8 mouse cellular contexts compared by ENCODE assay signal in the genomic region with DNA sequence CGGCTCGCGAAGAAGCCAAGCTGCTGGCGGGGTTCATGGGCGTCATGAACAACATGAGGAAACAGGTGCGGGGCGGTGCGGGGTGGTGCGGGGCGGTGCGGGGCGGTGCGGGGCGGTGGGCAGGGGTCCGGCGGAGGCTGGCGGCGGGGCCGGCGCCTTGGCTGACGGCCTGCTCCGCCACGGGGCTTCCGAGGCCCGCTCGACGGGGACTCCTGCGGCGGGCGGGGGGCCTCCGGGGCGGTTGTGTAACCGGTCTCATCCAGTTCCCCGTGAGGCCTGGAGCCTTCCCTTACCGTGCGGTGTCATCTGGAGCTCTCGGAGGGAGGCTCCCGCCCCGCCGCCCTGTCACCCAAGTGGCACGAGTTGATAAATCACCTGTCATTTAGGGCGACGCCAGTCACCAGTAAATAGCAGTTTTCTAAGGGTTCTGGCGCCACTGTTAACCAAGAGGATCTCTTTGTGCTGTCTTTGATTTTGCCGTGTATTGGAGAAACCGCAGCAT. TPM values are rescaled to one million over a fixed set of nuclear protein-coding genes. Genes with fewer than 3 reads are reported as not detected.
DNase-seq lines count a peak whose midpoint lies in the region; ATAC-seq and TF ChIP-seq lines count a peak whose summit lies in the region.

No protein-coding gene starts in this region.

- H3K4me2 ChIP-seq in intestine, postnatal 0 days (replicated peaks; ENCODE audit: low read depth), result peak overlapping the region; percentile 92

- no peaks in the 10 kb centered on the region for H3K4me1 ChIP-seq in intestine, postnatal 0 days (replicated peaks; ENCODE audit: control insufficient read depth, insufficient read depth, low read length)
- H3K4me1 ChIP-seq in midbrain, embryonic 10.5 days, result peaks cover 20% of the 10 kb centered on the region

- H3K4me3 ChIP-seq in intestine, postnatal 0 days (ENCODE audit: low read depth, low read length), result peak overlapping the region; percentile 72
- H3K4me3 ChIP-seq in midbrain, embryonic 10.5 days, result peak overlapping the region; percentile 78

- no peak for TF ChIP-seq CTCF in intestine, postnatal 0 days (IDR thresholded peaks at IDR 0.05; ENCODE audit: low read depth)

- peak overlapping the region; percentile 74 for H3K27ac ChIP-seq in intestine, postnatal 0 days (ENCODE audit: low read depth, low read length)
- peak overlapping the region; percentile 97 for H3K27ac ChIP-seq in midbrain, embryonic 10.5 days (replicated peaks)

- peak; percentile 30 for DNase-seq in adrenal gland, adult 8-10 months
- peak; percentile 83 for DNase-seq in embryo, embryonic 10.5 days (ENCODE audit: low spot score)
- DNase-seq in gastrocnemius, postnatal 36 days, result peak; percentile 52 to 60
- peak; percentile 69 for DNase-seq in left cerebral cortex, postnatal 4 days
- peak; percentile 75 for DNase-seq in midbrain, embryonic 10.5 days (ENCODE audit: low spot score)
- peak; percentile 72 for DNase-seq in right cerebral cortex, postnatal 4 days
- peak; percentile 68 for DNase-seq in yolk sac, embryonic 10.5 days (ENCODE audit: low spot score)

- ATAC-seq in intestine, postnatal 0 days, result peak; percentile 81

- under 1% methylated on average over 46 of the region's 46 CpGs for WGBS in intestine, postnatal 0 days
- under 1% methylated on average over 45 of the region's 46 CpGs for WGBS in midbrain, embryonic 10.5 days

- H3K27me3 ChIP-seq in intestine, postnatal 0 days (replicated peaks; ENCODE audit: control insufficient read depth, insufficient read depth, low read length), result no peaks in the 10 kb centered on the region
- no peaks in the 10 kb centered on the region for H3K27me3 ChIP-seq in midbrain, embryonic 10.5 days (ENCODE audit: low read depth, poor library complexity, severe bottlenecking)

- H3K9me3 ChIP-seq in intestine, postnatal 0 days (ENCODE audit: control insufficient read depth), result no peaks in the 10 kb centered on the region
- no peaks in the 10 kb centered on the region for H3K9me3 ChIP-seq in midbrain, embryonic 10.5 days (replicated peaks)

- peak overlapping the region; percentile 68 for H3K9ac ChIP-seq in intestine, postnatal 0 days (ENCODE audit: low read depth, low read length)

- intact Hi-C loops in gastrocnemius, postnatal 36 days (cut with DNase I), result loop anchor here (2.0 kb wide), 1 partner anchor 64 kb away; the partner anchor contains the start of gene Nupl2
- intact Hi-C loops in left cerebral cortex, postnatal 4 days (cut with DNase I), result no loop called here

- H3K36me3 ChIP-seq in intestine, postnatal 0 days (ENCODE audit: control insufficient read depth, insufficient read depth), result no peaks in the 10 kb centered on the region
- no peaks in the 10 kb centered on the region for H3K36me3 ChIP-seq in midbrain, embryonic 10.5 days

RNA-seq across cellular contexts. Expression of gene Klhl7, which starts 0.5 kb away (rescaled TPM):
- total RNA-seq in adrenal gland, adult 8-10 months (2022), result 10 to 100 TPM; 37.0 to 41.8 (median 39.4) TPM
- 10 to 100 TPM; 28.8 to 35.7 TPM for total RNA-seq in gastrocnemius, postnatal 36 days (2021)
- 14.8 and 15.1 TPM in 2 replicates for polyA plus RNA-seq in intestine, postnatal 0 days (2015; fragmentation: Nextera tagmentation; extraction: Ambion mirVana)
- 100 to 1,000 TPM; 167 to 174 TPM for total RNA-seq in left cerebral cortex, postnatal 4 days (2021)
- polyA plus RNA-seq in midbrain, embryonic 10.5 days (2016; fragmentation: Nextera tagmentation; extraction: Ambion mirVana), result 70.6 and 84.1 TPM in 2 replicates

Comparison
In these comparisons a context has a peak if more than half of its experiments do, and no peak if none do; other contexts are left out.
1. Peak in every context shown above with its lines: DNase-seq, ATAC-seq, H3K4me3 ChIP-seq and H3K27ac ChIP-seq.
2. DNase-seq: peak in every context shown above with its lines; median percentile 83 in embryo, embryonic 10.5 days; 75 in midbrain, embryonic 10.5 days; 72 in right cerebral cortex, postnatal 4 days; 69 in left cerebral cortex, postnatal 4 days; 68 in yolk sac, embryonic 10.5 days; 56 in gastrocnemius, postnatal 36 days; 30 in adrenal gland, adult 8-10 months.